Mouse (Mus musculus) heart, postnatal 0 days (tissue): Measurements from ENCODE around the gene Gm29666.

ENCODE experiments used
- CTCF ChIP-seq: IDR thresholded peaks from 2 replicates; pipeline ENCODE4 v1.5.1; 2016; ENCODE audit warnings: antibody characterized with exemption, control low read depth, low read depth
- EP300 ChIP-seq: IDR thresholded peaks from 2 replicates; pipeline ENCODE4 v1.6.1; 2016; ENCODE audit warnings: antibody characterized with exemption, low read depth

DNA sequence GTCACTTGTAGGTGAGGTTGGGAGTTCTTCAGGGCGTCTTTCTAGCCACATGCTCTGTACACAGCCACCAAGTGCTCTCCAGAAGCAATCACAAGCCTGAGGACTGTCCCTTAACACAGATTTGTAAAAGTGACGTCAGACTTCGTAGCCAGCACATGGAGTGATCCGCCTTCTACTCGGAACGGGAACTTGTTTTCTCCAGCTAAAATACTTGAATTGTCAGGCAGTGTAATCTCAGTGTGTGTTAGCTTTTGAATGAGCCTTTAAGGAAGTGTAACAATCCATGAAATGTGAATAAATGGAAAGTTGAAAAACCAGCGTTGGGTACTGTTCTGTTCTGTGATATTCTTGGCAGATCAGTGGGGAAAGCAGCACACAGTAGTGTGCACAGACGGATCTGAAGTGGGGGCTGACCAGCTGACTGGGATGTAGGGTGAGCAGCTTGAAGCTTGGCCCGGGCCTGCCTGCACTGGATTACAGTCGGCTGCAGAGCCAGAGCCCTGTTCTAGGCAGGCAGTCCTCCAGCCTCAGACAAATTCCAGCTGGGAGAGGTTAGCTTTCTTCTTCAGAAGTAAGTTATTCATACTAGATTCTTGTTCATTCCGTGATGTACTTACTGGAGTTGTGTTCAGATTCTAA lies 22.9 kb upstream of the Gm29666 start:
- TF ChIP-seq CTCF (no peak), EP300 (no peak)
